Mouse (Mus musculus): Measurements from ENCODE around the gene Armc3. TPM values are rescaled to one million over a fixed set of nuclear protein-coding genes. Genes with fewer than 3 reads are reported as not detected.

Armc3 gene
- polyA plus RNA-seq, 1 experiment = 1.0 TPM

DNA sequence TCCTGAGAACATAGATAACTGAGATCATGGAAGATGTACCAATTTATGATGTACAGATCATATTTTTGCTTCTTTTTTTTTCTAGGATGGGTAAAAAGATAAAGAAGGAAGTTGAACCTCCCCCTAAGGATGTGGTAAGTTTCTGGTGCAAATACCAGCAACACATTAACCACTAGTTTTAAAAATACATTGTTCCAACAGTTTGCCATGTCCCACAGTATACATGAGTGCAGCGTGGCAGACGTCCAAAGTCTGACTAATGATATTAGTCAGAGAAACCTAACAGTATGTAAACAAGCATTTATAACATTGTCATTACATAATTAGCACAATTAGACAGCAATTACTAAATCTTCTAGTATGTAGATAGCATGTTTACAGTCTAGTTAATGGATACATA lies 2.6 kb downstream of the Armc3 start:
- H3K4me1 ChIP-seq (ENCODE audit: control insufficient read depth, insufficient read depth, low read length) = no peaks in the 10 kb centered on the region
- 24% methylated on average over 2 of the region's 2 CpGs for WGBS
- no peak overlapping the region for H3K4me3 ChIP-seq (replicated peaks; ENCODE audit: extremely low read depth, low read depth, low read length)
- TF ChIP-seq POLR2A (IDR thresholded peaks at IDR 0.05; ENCODE audit: borderline replicate concordance, extremely low read depth, low read depth, low read length) (no peak), CTCF (IDR thresholded peaks at IDR 0.05; ENCODE audit: insufficient read depth, low read length) (no peak)
- DNase-seq = no peak

DNA sequence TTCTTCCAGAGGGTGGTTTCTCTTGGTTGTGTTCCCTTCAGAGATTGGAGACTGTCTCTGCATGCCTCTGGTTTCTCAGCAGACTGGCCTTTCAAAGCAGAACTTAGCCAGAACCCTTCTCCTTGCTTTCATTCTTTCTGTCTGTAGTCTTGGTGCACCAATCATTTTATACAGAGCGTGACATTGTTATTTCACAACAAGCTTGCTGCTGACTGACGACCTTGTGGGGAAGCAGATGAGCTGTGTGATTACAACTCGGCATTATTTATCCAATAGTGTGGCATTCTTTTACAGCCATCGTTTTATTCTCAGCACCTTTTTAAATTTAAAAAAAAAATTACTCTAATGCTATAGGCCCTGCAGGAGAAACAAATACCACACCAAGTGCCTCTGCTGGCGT lies 35.2 kb downstream of the Armc3 start:
- Histone ChIP-seq H3K4me1 (ENCODE audit: control insufficient read depth, insufficient read depth, low read length) (no peaks in the 10 kb centered on the region), H3K4me3 (replicated peaks; ENCODE audit: extremely low read depth, low read depth, low read length) (no peak overlapping the region)
- TF ChIP-seq POLR2A (IDR thresholded peaks at IDR 0.05; ENCODE audit: borderline replicate concordance, extremely low read depth, low read depth, low read length) = no peak
- no peak for TF ChIP-seq CTCF (IDR thresholded peaks at IDR 0.05; ENCODE audit: insufficient read depth, low read length)
- no peak for DNase-seq
- whole genome bisulfite sequencing = 69% methylated on average over 5 of the region's 5 CpGs

DNA sequence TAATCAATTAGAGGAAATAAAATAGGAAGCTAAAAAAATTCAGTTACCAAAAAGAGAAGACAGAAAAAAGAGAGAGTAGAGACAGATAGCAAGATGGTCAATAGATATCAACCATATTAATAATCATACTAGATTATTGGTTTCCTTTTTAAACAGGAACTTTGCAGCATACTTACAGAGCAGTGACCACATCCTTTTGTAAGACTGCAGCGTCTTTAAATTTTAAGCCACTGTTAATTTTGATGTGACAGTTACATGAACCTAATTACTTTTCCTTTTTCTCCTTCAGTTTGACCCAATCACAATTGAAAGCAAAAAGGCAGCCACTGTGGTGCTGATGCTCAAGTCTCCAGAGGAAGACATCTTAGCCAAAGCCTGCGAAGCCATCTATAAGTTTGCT lies 36.1 kb downstream of the Armc3 start:
- 74% methylated on average over 2 of the region's 2 CpGs for WGBS
- DNase-seq = no peak
- no peak overlapping the region for H3K4me3 ChIP-seq (replicated peaks; ENCODE audit: extremely low read depth, low read depth, low read length)
- H3K4me1 ChIP-seq (ENCODE audit: control insufficient read depth, insufficient read depth, low read length) = no peaks in the 10 kb centered on the region
- no peak for TF ChIP-seq POLR2A (IDR thresholded peaks at IDR 0.05; ENCODE audit: borderline replicate concordance, extremely low read depth, low read depth, low read length)
- TF ChIP-seq CTCF (IDR thresholded peaks at IDR 0.05; ENCODE audit: insufficient read depth, low read length) = no peak

DNA sequence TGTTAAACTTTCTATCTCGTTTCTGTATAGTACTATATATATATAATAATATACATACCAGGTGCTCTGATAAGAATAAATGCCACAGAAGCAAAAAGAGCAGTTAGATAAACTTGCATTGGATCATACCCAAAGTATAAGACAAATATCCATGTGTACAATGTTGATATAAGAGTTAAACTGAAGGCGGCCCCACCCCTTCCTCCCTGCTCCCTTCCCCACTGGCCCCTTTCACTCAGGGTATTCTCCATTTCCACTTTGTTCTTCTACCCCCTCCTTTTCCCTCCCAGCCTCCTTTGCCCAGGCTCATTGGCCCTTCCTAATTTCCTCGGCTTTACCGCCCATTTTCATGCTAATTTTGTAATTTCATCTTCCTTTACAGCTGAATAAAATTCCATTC lies 36.5 kb downstream of the Armc3 start:
- 57% methylated on average over 4 of the region's 4 CpGs for WGBS
- DNase-seq = no peak

DNA sequence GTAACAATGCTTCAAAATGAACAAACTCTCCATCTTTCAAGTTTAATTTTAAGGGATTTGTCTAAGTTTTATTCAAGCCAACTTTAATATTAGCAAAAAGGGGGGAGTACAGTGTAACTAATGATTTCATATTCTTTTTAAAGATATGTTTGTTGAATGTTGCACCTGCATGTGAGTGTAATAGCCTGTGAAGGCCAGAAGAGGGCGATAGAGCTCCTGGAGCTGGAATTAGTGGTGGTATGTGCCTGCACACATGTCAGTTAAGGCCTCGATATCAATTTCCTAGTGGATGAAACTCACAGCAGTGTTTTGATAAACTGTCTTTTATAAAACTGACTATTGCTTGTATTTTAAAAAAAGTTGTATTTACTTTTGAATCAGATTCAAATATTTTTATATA lies 39.7 kb downstream of the Armc3 start:
- WGBS = 65% methylated on average over 2 of the region's 2 CpGs
- Histone ChIP-seq H3K4me1 (ENCODE audit: control insufficient read depth, insufficient read depth, low read length) (no peaks in the 10 kb centered on the region), H3K4me3 (replicated peaks; ENCODE audit: extremely low read depth, low read depth, low read length) (no peak overlapping the region)
- TF ChIP-seq CTCF (IDR thresholded peaks at IDR 0.05; ENCODE audit: insufficient read depth, low read length) (no peak), POLR2A (IDR thresholded peaks at IDR 0.05; ENCODE audit: borderline replicate concordance, extremely low read depth, low read depth, low read length) (no peak)
- no peak for DNase-seq

More for the DNA sequence above, 36.5 kb downstream of the Armc3 start:
- H3K4me3 ChIP-seq (replicated peaks; ENCODE audit: extremely low read depth, low read depth, low read length) = no peak overlapping the region
- no peaks in the 10 kb centered on the region for H3K4me1 ChIP-seq (ENCODE audit: control insufficient read depth, insufficient read depth, low read length)
- TF ChIP-seq CTCF (IDR thresholded peaks at IDR 0.05; ENCODE audit: insufficient read depth, low read length) (no peak), POLR2A (IDR thresholded peaks at IDR 0.05; ENCODE audit: borderline replicate concordance, extremely low read depth, low read depth, low read length) (no peak)

DNA sequence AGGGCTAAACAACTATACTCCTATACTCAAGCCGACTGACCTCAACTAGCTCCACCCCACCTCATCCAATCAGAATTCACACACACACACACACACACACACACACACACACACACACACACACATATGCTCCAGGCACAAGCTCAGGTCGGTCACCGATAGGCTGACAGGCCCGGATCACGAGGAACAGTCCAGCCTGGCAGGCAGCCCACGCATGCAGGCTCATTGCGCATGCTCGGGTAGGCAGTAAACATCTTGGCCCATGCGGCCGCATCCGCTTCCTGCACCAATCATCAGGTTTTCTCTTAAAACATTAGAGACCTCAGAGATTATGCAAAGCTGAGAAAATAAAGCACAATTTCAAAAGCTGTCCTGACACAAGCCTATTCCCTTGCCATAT lies 50.5 kb downstream of the Armc3 start:
- Histone ChIP-seq H3K4me3 (replicated peaks; ENCODE audit: extremely low read depth, low read depth, low read length) (no peak overlapping the region), H3K4me1 (ENCODE audit: control insufficient read depth, insufficient read depth, low read length) (no peaks in the 10 kb centered on the region)
- WGBS = 81% methylated on average over 11 of the region's 11 CpGs
- no peak for DNase-seq
- TF ChIP-seq CTCF (IDR thresholded peaks at IDR 0.05; ENCODE audit: insufficient read depth, low read length) = no peak
- TF ChIP-seq POLR2A (IDR thresholded peaks at IDR 0.05; ENCODE audit: borderline replicate concordance, extremely low read depth, low read depth, low read length) = no peak

DNA sequence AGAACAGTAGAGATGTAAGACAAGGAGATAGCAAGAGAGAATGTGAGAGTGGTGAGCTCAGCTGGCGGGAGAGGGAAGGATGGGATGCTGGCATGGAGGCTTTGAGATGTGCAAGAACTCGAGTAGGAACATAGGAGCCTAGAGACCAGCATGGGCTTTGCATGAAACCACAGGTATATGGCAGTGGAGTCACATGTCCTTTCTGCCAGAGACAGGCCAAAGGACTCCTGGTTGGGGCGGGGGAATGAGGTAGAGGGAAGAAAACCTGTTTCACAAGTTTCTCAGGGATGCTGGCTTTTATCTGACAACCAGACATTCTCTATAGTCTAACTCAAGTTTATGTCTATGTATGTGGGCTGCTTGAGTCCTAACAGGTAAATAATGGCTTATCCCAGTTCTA lies 55.9 kb downstream of the Armc3 start:
- H3K4me1 ChIP-seq (ENCODE audit: control insufficient read depth, insufficient read depth, low read length) = no peaks in the 10 kb centered on the region
- no peak overlapping the region for H3K4me3 ChIP-seq (replicated peaks; ENCODE audit: extremely low read depth, low read depth, low read length)
- no peak for DNase-seq
- WGBS = 71% methylated on average over 3 of the region's 3 CpGs
- TF ChIP-seq POLR2A (IDR thresholded peaks at IDR 0.05; ENCODE audit: borderline replicate concordance, extremely low read depth, low read depth, low read length) (no peak), CTCF (IDR thresholded peaks at IDR 0.05; ENCODE audit: insufficient read depth, low read length) (no peak)

DNA sequence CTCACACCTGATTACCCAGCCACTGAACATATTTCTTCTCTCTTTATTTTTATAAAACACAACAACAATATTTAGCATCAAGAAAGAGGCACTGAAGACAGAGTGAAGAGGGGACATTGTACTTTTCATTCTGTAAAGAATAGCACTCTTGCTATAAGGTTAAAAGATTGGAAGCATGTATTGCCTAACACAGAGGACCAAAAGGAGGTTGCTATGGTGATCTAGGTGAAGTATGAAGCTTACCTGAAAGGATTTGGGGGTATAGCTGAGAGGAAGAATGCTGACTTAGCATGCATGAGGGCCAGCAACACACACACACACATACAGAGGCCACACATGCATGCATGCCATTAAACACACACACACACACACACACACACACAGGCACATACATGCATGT lies 58.2 kb downstream of the Armc3 start:
- Histone ChIP-seq H3K4me1 (ENCODE audit: control insufficient read depth, insufficient read depth, low read length) (no peaks in the 10 kb centered on the region), H3K4me3 (replicated peaks; ENCODE audit: extremely low read depth, low read depth, low read length) (no peak overlapping the region)
- no peak for DNase-seq
- TF ChIP-seq CTCF (IDR thresholded peaks at IDR 0.05; ENCODE audit: insufficient read depth, low read length) (no peak), POLR2A (IDR thresholded peaks at IDR 0.05; ENCODE audit: borderline replicate concordance, extremely low read depth, low read depth, low read length) (no peak)

DNA sequence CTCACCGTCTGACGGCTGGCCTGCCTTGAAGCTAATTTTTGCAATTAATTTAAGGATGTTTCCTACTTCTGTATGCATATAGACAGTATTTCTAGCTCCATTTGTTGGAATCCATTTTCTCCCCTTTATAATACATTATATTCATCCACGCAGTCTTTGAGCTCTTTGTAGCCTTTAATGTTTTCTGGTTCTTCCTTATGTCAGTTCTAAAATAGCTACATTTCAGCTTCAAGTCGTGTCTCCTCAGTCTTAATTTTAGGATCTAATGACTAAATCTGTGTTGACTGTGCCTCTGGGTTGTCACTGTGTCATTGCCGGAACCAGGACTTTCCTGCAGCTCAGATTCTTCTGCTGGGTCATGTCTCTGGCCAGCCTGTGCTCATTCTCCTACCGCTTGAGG lies 61.3 kb downstream of the Armc3 start:
- H3K4me1 ChIP-seq (ENCODE audit: control insufficient read depth, insufficient read depth, low read length) = no peaks in the 10 kb centered on the region
- WGBS = 87% methylated on average over 6 of the region's 6 CpGs

DNA sequence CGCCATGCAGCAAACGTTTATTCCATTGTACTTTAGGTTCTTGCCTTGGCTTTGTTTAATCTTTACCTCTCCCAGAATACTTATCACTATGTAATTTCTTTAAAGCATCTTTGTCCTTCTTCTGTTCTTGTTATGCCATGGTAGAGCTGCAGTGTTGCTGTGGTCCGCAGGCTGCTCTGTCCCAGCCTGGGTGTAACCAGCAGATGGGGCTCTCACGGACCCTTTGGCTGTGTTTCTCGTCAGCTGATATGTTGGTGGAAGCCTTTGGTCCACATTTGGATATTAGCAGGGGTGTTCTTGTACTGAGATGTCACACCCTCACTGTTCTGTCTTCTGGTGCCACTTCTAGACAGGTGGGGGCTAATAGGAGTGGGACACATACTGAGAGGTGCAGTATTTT lies 64.3 kb downstream of the Armc3 start:
- no peak for DNase-seq
- H3K4me3 ChIP-seq (replicated peaks; ENCODE audit: extremely low read depth, low read depth, low read length) = no peak overlapping the region
- H3K4me1 ChIP-seq (ENCODE audit: control insufficient read depth, insufficient read depth, low read length) = no peaks in the 10 kb centered on the region
- 51% methylated on average over 5 of the region's 5 CpGs for WGBS
- no peak for TF ChIP-seq POLR2A (IDR thresholded peaks at IDR 0.05; ENCODE audit: borderline replicate concordance, extremely low read depth, low read depth, low read length)
- TF ChIP-seq CTCF (IDR thresholded peaks at IDR 0.05; ENCODE audit: insufficient read depth, low read length) = peak; percentile 18; the same call in 1 of the 2 replicates

More for the DNA sequence above, 61.3 kb downstream of the Armc3 start:
- H3K4me3 ChIP-seq (replicated peaks; ENCODE audit: extremely low read depth, low read depth, low read length) = no peak overlapping the region
- no peak for DNase-seq
- no peak for TF ChIP-seq POLR2A (IDR thresholded peaks at IDR 0.05; ENCODE audit: borderline replicate concordance, extremely low read depth, low read depth, low read length)
- no peak for TF ChIP-seq CTCF (IDR thresholded peaks at IDR 0.05; ENCODE audit: insufficient read depth, low read length)
